Mouse (Mus musculus) embryonic fibroblast, embryonic 13.5 days (primary cell): Measurements from ENCODE around the gene Myl10. TPM values are rescaled to one million over a fixed set of nuclear protein-coding genes. Genes with fewer than 3 reads are reported as not detected.

Experiments used
- H3K27ac ChIP-seq: 2 replicates; pipeline ENCODE4 v1.5.1; 2012; ENCODE audit warnings: low read length, control low read depth, inconsistent platforms; ENCODE audit not compliant: insufficient read depth
- H3K4me1 ChIP-seq: 2 replicates; pipeline ENCODE4 v1.6.1; 2011; ENCODE audit warnings: low read length; ENCODE audit not compliant: control insufficient read depth, insufficient read depth
- H3K4me3 ChIP-seq: 2 replicates; pipeline ENCODE4 v1.5.1; 2011; ENCODE audit warnings: mild to moderate bottlenecking, control low read depth, low read length; ENCODE audit not compliant: insufficient read depth
- CTCF ChIP-seq: IDR thresholded peaks from 2 replicates; pipeline ENCODE4 v1.5.1; 2011; ENCODE audit warnings: mild to moderate bottlenecking, control low read depth, low read length, moderate library complexity, borderline replicate concordance; ENCODE audit not compliant: insufficient read depth
- POLR2A ChIP-seq: IDR thresholded peaks from 2 replicates; pipeline ENCODE4 v1.6.1; 2011; ENCODE audit warnings: low read depth, mild to moderate bottlenecking, control low read depth, low read length, moderate library complexity
- polyA plus RNA-seq: library from polyadenylated mRNA; stranded (reverse); fragments of >200 nt; gene quantifications from 2 replicates; pipeline ENCODE4 v1.2.4, GENCODE M21; 2011; ENCODE audit warnings: low read depth; ENCODE audit not compliant: missing spikeins, insufficient read length

The Myl10 gene
- polyA plus RNA-seq, 1 experiment: not detected

GRCm38 (mm10) chr5:136676315-136677030, 16.5 kb upstream of the Myl10 start:
- Histone ChIP-seq H3K4me3 (no peak overlapping the region), H3K27ac (no peak overlapping the region), H3K4me1 (no peaks in the 10 kb centered on the region)
- no peak for TF ChIP-seq CTCF
- TF ChIP-seq POLR2A: no peak

GRCm38 (mm10) chr5:136678840-136679348, 14.1 kb upstream of the Myl10 start:
- Histone ChIP-seq H3K4me3 (no peak overlapping the region), H3K4me1 (no peaks in the 10 kb centered on the region), H3K27ac (no peak overlapping the region)
- TF ChIP-seq CTCF (no peak), POLR2A (no peak)

GRCm38 (mm10) chr5:136686349-136686748, 6.6 kb upstream of the Myl10 start:
- TF ChIP-seq POLR2A (no peak), CTCF (no peak)
- no peak overlapping the region for H3K4me3 ChIP-seq
- no peaks in the 10 kb centered on the region for H3K4me1 ChIP-seq
- no peak overlapping the region for H3K27ac ChIP-seq

- Histone ChIP-seq H3K4me3 (no peak overlapping the region), H3K4me1 (no peaks in the 10 kb centered on the region), H3K27ac (no peak overlapping the region)
- TF ChIP-seq CTCF: no peak
- TF ChIP-seq POLR2A: no peak
These were observed 5.4 kb upstream of the Myl10 start for GRCm38 (mm10) chr5:136687561-136687960.

GRCm38 (mm10) chr5:136688841-136689240, 4.1 kb upstream of the Myl10 start:
- H3K27ac ChIP-seq: no peak overlapping the region
- no peak overlapping the region for H3K4me3 ChIP-seq
- H3K4me1 ChIP-seq: no peaks in the 10 kb centered on the region
- TF ChIP-seq POLR2A (no peak), CTCF (no peak)

- TF ChIP-seq POLR2A: no peak
- no peak for TF ChIP-seq CTCF
- Histone ChIP-seq H3K4me3 (no peak overlapping the region), H3K27ac (no peak overlapping the region), H3K4me1 (no peaks in the 10 kb centered on the region)
These were observed 1.8 kb upstream of the Myl10 start for GRCm38 (mm10) chr5:136691170-136691569.

- TF ChIP-seq CTCF (no peak), POLR2A (no peak)
- Histone ChIP-seq H3K27ac (no peak overlapping the region), H3K4me1 (no peaks in the 10 kb centered on the region), H3K4me3 (no peak overlapping the region)
These were observed 472 bp downstream of the Myl10 start for GRCm38 (mm10) chr5:136693418-136693817.

- TF ChIP-seq CTCF (no peak), POLR2A (no peak)
- H3K4me1 ChIP-seq: no peaks in the 10 kb centered on the region
- no peak overlapping the region for H3K4me3 ChIP-seq
- no peak overlapping the region for H3K27ac ChIP-seq
These were observed 2.0 kb downstream of the Myl10 start for GRCm38 (mm10) chr5:136694976-136695375.

- no peaks in the 10 kb centered on the region for H3K4me1 ChIP-seq
- TF ChIP-seq POLR2A (no peak), CTCF (no peak)
- H3K4me3 ChIP-seq: no peak overlapping the region
- no peak overlapping the region for H3K27ac ChIP-seq
These were observed 3.6 kb downstream of the Myl10 start for GRCm38 (mm10) chr5:136696516-136696915.

GRCm38 (mm10) chr5:136697618-136698017, 4.7 kb downstream of the Myl10 start:
- TF ChIP-seq POLR2A (no peak), CTCF (no peak)
- Histone ChIP-seq H3K4me3 (no peak overlapping the region), H3K4me1 (no peaks in the 10 kb centered on the region), H3K27ac (no peak overlapping the region)
